Mouse (Mus musculus): ENCODE data around the gene Mcur1. TPM values are rescaled to one million over a fixed set of nuclear protein-coding genes. Genes with fewer than 3 reads are reported as not detected.

Mcur1 gene
- polyA plus RNA-seq, 1 experiment from 2014 or later = 11.2 TPM

GRCm38 (mm10) chr13:43587844-43588840 lies 28.2 kb upstream of the Mcur1 start:
- WGBS = 81% methylated on average over 14 of the region's 14 CpGs
- Histone ChIP-seq H3K4me3 (ENCODE audit: low read depth, low read length) (no peak overlapping the region), H3K27me3 (replicated peaks; ENCODE audit: control insufficient read depth, insufficient read depth, low read length) (no peaks in the 10 kb centered on the region), H3K36me3 (ENCODE audit: control insufficient read depth, insufficient read depth, low read length) (no peaks in the 10 kb centered on the region), H3K9ac (ENCODE audit: low read length) (no peak overlapping the region), H3K9me3 (ENCODE audit: control insufficient read depth, low read length) (no peaks in the 10 kb centered on the region), H3K4me2 (ENCODE audit: low read length) (no peak overlapping the region), H3K4me1 (replicated peaks; ENCODE audit: control insufficient read depth, insufficient read depth, low read length) (no peaks in the 10 kb centered on the region), H3K27ac (ENCODE audit: low read depth) (no peak overlapping the region)
- no peak for ATAC-seq (replicated peaks; ENCODE audit: low FRiP score, low TSS enrichment, low read depth)
- no peak for DNase-seq (ENCODE audit: low spot score)

- no peak overlapping the region for H3K9ac ChIP-seq (ENCODE audit: low read length)
- no peaks in the 10 kb centered on the region for H3K27me3 ChIP-seq (replicated peaks; ENCODE audit: control insufficient read depth, insufficient read depth, low read length)
- H3K4me1 ChIP-seq (replicated peaks; ENCODE audit: control insufficient read depth, insufficient read depth, low read length) = no peaks in the 10 kb centered on the region
- no peak overlapping the region for H3K4me2 ChIP-seq (ENCODE audit: low read length)
- H3K36me3 ChIP-seq (ENCODE audit: control insufficient read depth, insufficient read depth, low read length) = no peaks in the 10 kb centered on the region
- DNase-seq (ENCODE audit: low spot score) = no peak
- ATAC-seq (replicated peaks; ENCODE audit: low FRiP score, low TSS enrichment, low read depth) = no peak
- no peak overlapping the region for H3K4me3 ChIP-seq (ENCODE audit: low read depth, low read length)
- no peaks in the 10 kb centered on the region for H3K9me3 ChIP-seq (ENCODE audit: control insufficient read depth, low read length)
- no peak overlapping the region for H3K27ac ChIP-seq (ENCODE audit: low read depth)
- WGBS = 86% methylated on average over 3 of the region's 3 CpGs
Measured at GRCm38 (mm10) chr13:43586966-43587365, 27.0 kb upstream of the Mcur1 start.

- H3K4me3 ChIP-seq (ENCODE audit: low read depth, low read length) = no peak overlapping the region
- H3K4me1 ChIP-seq (replicated peaks; ENCODE audit: control insufficient read depth, insufficient read depth, low read length) = no peaks in the 10 kb centered on the region
- DNase-seq (ENCODE audit: low spot score) (no peak), ATAC-seq (replicated peaks; ENCODE audit: low FRiP score, low TSS enrichment, low read depth) (no peak)
- no peak overlapping the region for H3K4me2 ChIP-seq (ENCODE audit: low read length)
- H3K9me3 ChIP-seq (ENCODE audit: control insufficient read depth, low read length) = no peaks in the 10 kb centered on the region
- no peaks in the 10 kb centered on the region for H3K27me3 ChIP-seq (replicated peaks; ENCODE audit: control insufficient read depth, insufficient read depth, low read length)
- H3K9ac ChIP-seq (ENCODE audit: low read length) = no peak overlapping the region
- H3K27ac ChIP-seq (ENCODE audit: low read depth) = no peak overlapping the region
- 60% methylated on average over 2 of the region's 2 CpGs for WGBS
- H3K36me3 ChIP-seq (ENCODE audit: control insufficient read depth, insufficient read depth, low read length) = no peaks in the 10 kb centered on the region
Measured at GRCm38 (mm10) chr13:43585335-43585734, 25.3 kb upstream of the Mcur1 start.

- 57% methylated on average over 8 of the region's 8 CpGs for WGBS
- Histone ChIP-seq H3K27ac (ENCODE audit: low read depth) (no peak overlapping the region), H3K27me3 (replicated peaks; ENCODE audit: control insufficient read depth, insufficient read depth, low read length) (no peaks in the 10 kb centered on the region), H3K4me1 (replicated peaks; ENCODE audit: control insufficient read depth, insufficient read depth, low read length) (no peaks in the 10 kb centered on the region), H3K9me3 (ENCODE audit: control insufficient read depth, low read length) (no peaks in the 10 kb centered on the region), H3K4me2 (ENCODE audit: low read length) (no peak overlapping the region), H3K36me3 (ENCODE audit: control insufficient read depth, insufficient read depth, low read length) (no peaks in the 10 kb centered on the region), H3K4me3 (ENCODE audit: low read depth, low read length) (no peak overlapping the region), H3K9ac (ENCODE audit: low read length) (no peak overlapping the region)
- DNase-seq (ENCODE audit: low spot score) (no peak), ATAC-seq (replicated peaks; ENCODE audit: low FRiP score, low TSS enrichment, low read depth) (no peak)
Measured at GRCm38 (mm10) chr13:43583504-43583903, 23.5 kb upstream of the Mcur1 start.

GRCm38 (mm10) chr13:43582961-43583360 lies 23.0 kb upstream of the Mcur1 start:
- Histone ChIP-seq H3K4me3 (ENCODE audit: low read depth, low read length) (no peak overlapping the region), H3K4me2 (ENCODE audit: low read length) (peak overlapping the region; percentile 22), H3K9me3 (ENCODE audit: control insufficient read depth, low read length) (no peaks in the 10 kb centered on the region), H3K27ac (ENCODE audit: low read depth) (no peak overlapping the region), H3K4me1 (replicated peaks; ENCODE audit: control insufficient read depth, insufficient read depth, low read length) (no peaks in the 10 kb centered on the region), H3K9ac (ENCODE audit: low read length) (no peak overlapping the region), H3K27me3 (replicated peaks; ENCODE audit: control insufficient read depth, insufficient read depth, low read length) (no peaks in the 10 kb centered on the region), H3K36me3 (ENCODE audit: control insufficient read depth, insufficient read depth, low read length) (no peaks in the 10 kb centered on the region)
- no peak for DNase-seq (ENCODE audit: low spot score)
- no peak for ATAC-seq (replicated peaks; ENCODE audit: low FRiP score, low TSS enrichment, low read depth)
- 38% methylated on average over 16 of the region's 16 CpGs for WGBS

- no peak overlapping the region for H3K4me2 ChIP-seq (ENCODE audit: low read length)
- H3K27me3 ChIP-seq (replicated peaks; ENCODE audit: control insufficient read depth, insufficient read depth, low read length) = no peaks in the 10 kb centered on the region
- no peaks in the 10 kb centered on the region for H3K4me1 ChIP-seq (replicated peaks; ENCODE audit: control insufficient read depth, insufficient read depth, low read length)
- no peak overlapping the region for H3K4me3 ChIP-seq (ENCODE audit: low read depth, low read length)
- ATAC-seq (replicated peaks; ENCODE audit: low FRiP score, low TSS enrichment, low read depth) = no peak
- no peak overlapping the region for H3K9ac ChIP-seq (ENCODE audit: low read length)
- WGBS = 90% methylated on average over 5 of the region's 5 CpGs
- DNase-seq (ENCODE audit: low spot score) = no peak
- no peaks in the 10 kb centered on the region for H3K36me3 ChIP-seq (ENCODE audit: control insufficient read depth, insufficient read depth, low read length)
- H3K27ac ChIP-seq (ENCODE audit: low read depth) = no peak overlapping the region
- H3K9me3 ChIP-seq (ENCODE audit: control insufficient read depth, low read length) = no peaks in the 10 kb centered on the region
Measured at GRCm38 (mm10) chr13:43580661-43581060, 20.7 kb upstream of the Mcur1 start.

GRCm38 (mm10) chr13:43579740-43580139 lies 19.7 kb upstream of the Mcur1 start:
- DNase-seq (ENCODE audit: low spot score) (peak; percentile 87), ATAC-seq (replicated peaks; ENCODE audit: low FRiP score, low TSS enrichment, low read depth) (no peak)
- Histone ChIP-seq H3K4me2 (ENCODE audit: low read length) (no peak overlapping the region), H3K4me1 (replicated peaks; ENCODE audit: control insufficient read depth, insufficient read depth, low read length) (no peaks in the 10 kb centered on the region), H3K27ac (ENCODE audit: low read depth) (no peak overlapping the region), H3K27me3 (replicated peaks; ENCODE audit: control insufficient read depth, insufficient read depth, low read length) (no peaks in the 10 kb centered on the region), H3K9ac (ENCODE audit: low read length) (no peak overlapping the region), H3K36me3 (ENCODE audit: control insufficient read depth, insufficient read depth, low read length) (no peaks in the 10 kb centered on the region), H3K4me3 (ENCODE audit: low read depth, low read length) (no peak overlapping the region), H3K9me3 (ENCODE audit: control insufficient read depth, low read length) (no peaks in the 10 kb centered on the region)
- 26% methylated on average over 18 of the region's 18 CpGs for WGBS

- WGBS = 89% methylated on average over 12 of the region's 12 CpGs
- no peak for ATAC-seq (replicated peaks; ENCODE audit: low FRiP score, low TSS enrichment, low read depth)
- H3K9ac ChIP-seq (ENCODE audit: low read length) = no peak overlapping the region
- no peak overlapping the region for H3K4me3 ChIP-seq (ENCODE audit: low read depth, low read length)
- no peak for DNase-seq (ENCODE audit: low spot score)
- H3K9me3 ChIP-seq (ENCODE audit: control insufficient read depth, low read length) = no peaks in the 10 kb centered on the region
- H3K27ac ChIP-seq (ENCODE audit: low read depth) = no peak overlapping the region
- no peaks in the 10 kb centered on the region for H3K4me1 ChIP-seq (replicated peaks; ENCODE audit: control insufficient read depth, insufficient read depth, low read length)
- H3K36me3 ChIP-seq (ENCODE audit: control insufficient read depth, insufficient read depth, low read length) = no peaks in the 10 kb centered on the region
- H3K4me2 ChIP-seq (ENCODE audit: low read length) = no peak overlapping the region
- no peaks in the 10 kb centered on the region for H3K27me3 ChIP-seq (replicated peaks; ENCODE audit: control insufficient read depth, insufficient read depth, low read length)
Measured at GRCm38 (mm10) chr13:43577766-43578165, 17.8 kb upstream of the Mcur1 start.

- Histone ChIP-seq H3K27ac (ENCODE audit: low read depth) (no peak overlapping the region), H3K4me1 (replicated peaks; ENCODE audit: control insufficient read depth, insufficient read depth, low read length) (no peaks in the 10 kb centered on the region), H3K27me3 (replicated peaks; ENCODE audit: control insufficient read depth, insufficient read depth, low read length) (no peaks in the 10 kb centered on the region), H3K36me3 (ENCODE audit: control insufficient read depth, insufficient read depth, low read length) (no peaks in the 10 kb centered on the region), H3K9ac (ENCODE audit: low read length) (no peak overlapping the region), H3K4me2 (ENCODE audit: low read length) (no peak overlapping the region), H3K4me3 (ENCODE audit: low read depth, low read length) (no peak overlapping the region), H3K9me3 (ENCODE audit: control insufficient read depth, low read length) (no peaks in the 10 kb centered on the region)
- WGBS = 70% methylated on average over 5 of the region's 5 CpGs
- no peak for DNase-seq (ENCODE audit: low spot score)
- no peak for ATAC-seq (replicated peaks; ENCODE audit: low FRiP score, low TSS enrichment, low read depth)
Measured at GRCm38 (mm10) chr13:43577254-43577653, 17.3 kb upstream of the Mcur1 start.
